Mouse (Mus musculus) kidney, embryonic 14.5 days (tissue): Measurements from ENCODE around the gene Cryz. TPM values are rescaled to one million over a fixed set of nuclear protein-coding genes. Genes with fewer than 3 reads are reported as not detected.

Experiments
- ATAC-seq: fragments of 200-750 bp; cut with Nextera tagmentation; 2 replicates; pipeline ENCODE4 v1.8.0; 2017; ENCODE audit warnings: moderate number of reproducible peaks, mild to moderate bottlenecking, moderate TSS enrichment, moderate library complexity; ENCODE audit not compliant: low FRiP score, low TSS enrichment
- H3K27ac ChIP-seq: fragments of 300-500 bp; sonication (generic); 2 replicates; pipeline ENCODE4 v1.5.1; 2014; ENCODE audit warnings: low read depth, mild to moderate bottlenecking, low read length, moderate library complexity, mixed read lengths
- H3K27me3 ChIP-seq: fragments of 300-500 bp; sonication (generic); 2 replicates; pipeline ENCODE4 v1.6.1; 2014; ENCODE audit warnings: mild to moderate bottlenecking, low read length; ENCODE audit not compliant: control insufficient read depth, insufficient read depth
- H3K36me3 ChIP-seq: fragments of 300-500 bp; sonication (generic); 2 replicates; pipeline ENCODE4 v1.6.1; 2014; ENCODE audit warnings: low read length, mixed read lengths; ENCODE audit not compliant: control insufficient read depth, insufficient read depth
- H3K4me1 ChIP-seq: fragments of 300-500 bp; sonication (generic); 2 replicates; pipeline ENCODE4 v1.6.1; 2014; ENCODE audit warnings: low read length, mixed read lengths; ENCODE audit not compliant: control insufficient read depth, insufficient read depth
- H3K4me2 ChIP-seq: fragments of 300-500 bp; sonication (generic); replicated peaks from 2 replicates; pipeline ENCODE4 v1.6.1; 2014; ENCODE audit warnings: low read depth, mild to moderate bottlenecking, low read length
- H3K4me3 ChIP-seq: fragments of 300-500 bp; sonication (generic); 2 replicates; pipeline ENCODE4 v1.5.1; 2014; ENCODE audit warnings: mild to moderate bottlenecking, low read length
- H3K9ac ChIP-seq: fragments of 300-500 bp; sonication (generic); 2 replicates; pipeline ENCODE4 v1.6.1; 2014; ENCODE audit warnings: low read depth, mild to moderate bottlenecking, low read length, moderate library complexity
- H3K9me3 ChIP-seq: fragments of 300-500 bp; sonication (generic); 2 replicates; pipeline ENCODE4 v1.6.1; 2016; ENCODE audit warnings: low read length; ENCODE audit not compliant: control insufficient read depth
- WGBS: fragments of 180-500 bp; shearing (Covaris S2); extraction: QIAGEN DNeasy Blood & Tissue Kit; methylation state at CpG from one replicate; pipeline ENCODE4 v1.1.7; 2014; 5-methylcytosine and 5-hydroxymethylcytosine counted together
- polyA plus RNA-seq: library from polyadenylated mRNA; unstranded; fragments of >200 nt; fragmentation: Nextera tagmentation; extraction: Ambion mirVana; gene quantifications from 2 replicates; pipeline ENCODE4 v1.2.1, GENCODE M21; 2014

Cryz gene
- polyA plus RNA-seq, 1 experiment from 2014 or later = 33.4 TPM

- WGBS = 72% methylated on average over 5 of the region's 5 CpGs
- no peak for ATAC-seq
- peaks cover under 1% of the 10 kb centered on the region; the same call in 1 of the 2 replicates for H3K27me3 ChIP-seq
- no peaks in the 10 kb centered on the region for H3K36me3 ChIP-seq
- H3K9me3 ChIP-seq = no peaks in the 10 kb centered on the region
- no peaks in the 10 kb centered on the region for H3K4me1 ChIP-seq
- H3K4me3 ChIP-seq = no peak overlapping the region
- H3K4me2 ChIP-seq = no peak overlapping the region
- no peak overlapping the region for H3K27ac ChIP-seq
- H3K9ac ChIP-seq = no peak overlapping the region
Observed at GRCm38 (mm10) chr3:154671013-154671412, 74.5 kb downstream of the Cryz start.

Other genes with a start within 250 kb of the Cryz start
- 18.6 and 21.5 TPM in 2 replicates for gene Tyw3, start 393 bp downstream of the Cryz start, polyA plus RNA-seq
- 0.26 TPM in 1 of 2 replicates, not detected in the other for gene Erich3, start 67.1 kb downstream of the Cryz start, polyA plus RNA-seq